Mouse (Mus musculus) MEL (cell line): Measurements from ENCODE around the gene Morf4l2.

Source experiments
- CHD1 ChIP-seq: IDR thresholded peaks from 2 replicates; pipeline ENCODE4 v1.6.1; 2012; ENCODE audit warnings: low read depth, mild to moderate bottlenecking, inconsistent platforms, low read length, improper control_type of control experiment
- CTCF ChIP-seq, 3 experiments: IDR thresholded peaks in 2 of 3; conservative IDR thresholded peaks in 1 of 3; 2 replicates each; pipeline ENCODE4 v1.5.1; 2011 to 2012; ENCODE audit warnings: low read length in 3 of 3, low read depth in 2 of 3, mild to moderate bottlenecking in 2 of 3, improper control_type of control experiment in 1 of 3, inconsistent platforms in 1 of 3, mixed read lengths in 1 of 3, moderate library complexity in 1 of 3; ENCODE audit not compliant: control insufficient read depth in 1 of 3, insufficient read depth in 1 of 3, poor library complexity in 1 of 3, severe bottlenecking in 1 of 3
- ETS1 ChIP-seq: IDR thresholded peaks from 2 replicates; pipeline ENCODE4 v1.6.1; 2012; ENCODE audit warnings: low read depth, mild to moderate bottlenecking, inconsistent platforms, low read length, improper control_type of control experiment, moderate library complexity
- GATA1 ChIP-seq: IDR thresholded peaks from 2 replicates; pipeline ENCODE4 v1.6.1; 2011; ENCODE audit warnings: low read depth, low read length, improper control_type of control experiment
- JUND ChIP-seq: IDR thresholded peaks from 2 replicates; pipeline ENCODE4 v1.6.1; 2011; ENCODE audit warnings: low read depth, mild to moderate bottlenecking, improper control_type of control experiment, low read length
- MYC ChIP-seq: IDR thresholded peaks from 2 replicates; pipeline ENCODE4 v1.6.1; 2011; ENCODE audit warnings: low read depth, mild to moderate bottlenecking, low read length, improper control_type of control experiment, moderate library complexity
- POLR2A ChIP-seq, 2 experiments: IDR thresholded peaks; 2 replicates each; pipeline ENCODE4 v1.6.1; 2011 to 2012; ENCODE audit warnings: low read length in 2 of 2, mild to moderate bottlenecking in 2 of 2, control low read depth in 1 of 2, improper control_type of control experiment in 1 of 2, low read depth in 1 of 2, moderate library complexity in 1 of 2; ENCODE audit not compliant: control insufficient read depth in 1 of 2, insufficient read depth in 1 of 2, poor library complexity in 1 of 2
- RAD21 ChIP-seq: IDR thresholded peaks from 2 replicates; pipeline ENCODE4 v1.6.1; 2011; ENCODE audit warnings: mild to moderate bottlenecking, low read depth, low read length, improper control_type of control experiment
- RCOR1 ChIP-seq: IDR thresholded peaks from 2 replicates; pipeline ENCODE4 v1.6.1; 2012; ENCODE audit warnings: low read depth, mild to moderate bottlenecking, inconsistent platforms, low read length, improper control_type of control experiment
- TAL1 ChIP-seq: IDR thresholded peaks from 2 replicates; pipeline ENCODE4 v1.6.1; 2012; ENCODE audit warnings: mild to moderate bottlenecking, inconsistent platforms, low read length, moderate library complexity, mixed read lengths
- USF1 ChIP-seq: IDR thresholded peaks from 2 replicates; pipeline ENCODE4 v1.6.1; 2014; ENCODE audit warnings: low read depth, mild to moderate bottlenecking, inconsistent platforms, low read length, improper control_type of control experiment, moderate library complexity
- ZC3H11A ChIP-seq: IDR thresholded peaks from 2 replicates; pipeline ENCODE4 v1.6.1; 2012; ENCODE audit warnings: low read depth, mild to moderate bottlenecking, inconsistent platforms, low read length, improper control_type of control experiment
- ZNF384 ChIP-seq: IDR thresholded peaks from 2 replicates; pipeline ENCODE4 v1.6.1; 2012; ENCODE audit warnings: low read depth, mild to moderate bottlenecking, inconsistent platforms, low read length, improper control_type of control experiment

GRCm38 (mm10) chrX:136779262-136779661 lies 35.8 kb upstream of the Morf4l2 start:
- no peak for TF ChIP-seq CHD1
- TF ChIP-seq GATA1: no peak
- no peak for TF ChIP-seq USF1
- TF ChIP-seq CTCF (IDR thresholded peaks at IDR 0.05 in 2 of 3, conservative IDR thresholded peaks at IDR 0.05 in 1 of 3; ENCODE audit: control insufficient read depth in 1 of 3, insufficient read depth in 1 of 3, low read depth in 2 of 3, low read length in 3 of 3, poor library complexity in 1 of 3, severe bottlenecking in 1 of 3): no peak
- TF ChIP-seq MYC: no peak
- no peak for TF ChIP-seq RAD21
- TF ChIP-seq POLR2A (IDR thresholded peaks at IDR 0.05; ENCODE audit: control insufficient read depth in 1 of 2, insufficient read depth in 1 of 2, low read depth in 1 of 2, low read length in 2 of 2, poor library complexity in 1 of 2): no peak
- TF ChIP-seq ZC3H11A: no peak
- no peak for TF ChIP-seq ZNF384
- no peak for TF ChIP-seq RCOR1
- TF ChIP-seq JUND: no peak
- no peak for TF ChIP-seq TAL1
- TF ChIP-seq ETS1: no peak
